Mouse (Mus musculus): ENCODE measurements around the gene Ints11. TPM values are rescaled to one million over a fixed set of nuclear protein-coding genes. Genes with fewer than 3 reads are reported as not detected.

Gene Ints11
- polyA plus RNA-seq, 1 experiment from 2014 or later = 70.1 TPM

DNA sequence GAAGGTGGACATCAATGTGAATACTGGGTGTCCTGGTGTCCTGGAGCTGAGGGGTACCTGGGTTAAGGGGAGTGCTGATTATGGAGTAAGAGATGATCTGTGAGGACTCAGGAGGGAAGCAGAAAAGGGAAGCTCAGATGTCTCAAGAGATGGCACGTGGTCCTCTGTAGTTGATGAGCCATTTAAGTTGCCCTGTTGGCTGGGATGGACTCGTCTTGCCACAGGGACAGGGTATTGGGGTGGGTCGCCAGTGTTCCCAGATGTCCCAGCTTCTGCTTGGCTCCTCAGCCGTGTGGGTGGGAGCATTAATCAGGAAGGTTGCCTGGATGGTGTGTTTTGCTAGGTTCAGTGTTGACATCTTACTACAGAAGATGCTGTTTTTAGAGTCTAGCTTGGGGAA is 36.1 kb upstream of the Ints11 start:
- Histone ChIP-seq H3K4me3 (ENCODE audit: low read depth, low read length) (no peak overlapping the region), H3K4me2 (replicated peaks; ENCODE audit: low read depth, low read length) (no peak overlapping the region), H3K9ac (replicated peaks; ENCODE audit: low read depth, low read length) (no peak overlapping the region), H3K27me3 (ENCODE audit: control insufficient read depth, insufficient read depth, low read length) (no peaks in the 10 kb centered on the region), H3K9me3 (ENCODE audit: control insufficient read depth, low read depth, low read length) (no peaks in the 10 kb centered on the region), H3K4me1 (ENCODE audit: control insufficient read depth, insufficient read depth, low read length) (peaks cover 29% of the 10 kb centered on the region), H3K27ac (ENCODE audit: low read length) (no peak overlapping the region), H3K36me3 (ENCODE audit: control insufficient read depth, insufficient read depth, low read length) (peaks cover 5% of the 10 kb centered on the region)
- 85% methylated on average over 4 of the region's 4 CpGs for WGBS
- ATAC-seq (ENCODE audit: insufficient number of reproducible peaks, insufficient read depth, low FRiP score, low read depth) = no peak

DNA sequence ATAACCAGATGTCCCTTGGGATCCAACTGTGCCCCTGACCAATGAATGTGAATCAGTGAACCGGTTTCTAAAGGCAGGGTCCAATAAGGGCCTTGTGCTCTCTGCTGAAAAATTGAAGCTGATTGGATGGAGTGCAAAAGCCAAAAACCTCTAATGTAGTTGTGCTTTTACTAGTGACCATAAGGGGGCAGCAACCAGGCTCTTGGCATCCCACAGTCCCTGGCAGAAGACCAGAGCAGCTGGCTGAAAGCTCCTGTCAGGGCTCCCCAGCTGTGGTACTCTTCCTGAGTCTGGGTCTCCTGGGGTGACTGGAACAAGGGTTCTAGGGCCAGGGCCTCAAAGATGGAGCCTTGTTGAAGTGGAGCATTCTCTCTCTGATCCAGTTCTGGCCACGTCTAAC is 35.5 kb upstream of the Ints11 start:
- no peaks in the 10 kb centered on the region for H3K27me3 ChIP-seq (ENCODE audit: control insufficient read depth, insufficient read depth, low read length)
- no peak overlapping the region for H3K4me3 ChIP-seq (ENCODE audit: low read depth, low read length)
- H3K4me1 ChIP-seq (ENCODE audit: control insufficient read depth, insufficient read depth, low read length) = peaks cover 31% of the 10 kb centered on the region
- no peak overlapping the region for H3K4me2 ChIP-seq (replicated peaks; ENCODE audit: low read depth, low read length)
- peaks cover 5% of the 10 kb centered on the region for H3K36me3 ChIP-seq (ENCODE audit: control insufficient read depth, insufficient read depth, low read length)
- peak overlapping the region; percentile 12 for H3K27ac ChIP-seq (ENCODE audit: low read length)
- H3K9me3 ChIP-seq (ENCODE audit: control insufficient read depth, low read depth, low read length) = no peaks in the 10 kb centered on the region
- H3K9ac ChIP-seq (replicated peaks; ENCODE audit: low read depth, low read length) = no peak overlapping the region
- no peak for ATAC-seq (ENCODE audit: insufficient number of reproducible peaks, insufficient read depth, low FRiP score, low read depth)
- WGBS = 23% methylated on average over 2 of the region's 2 CpGs

DNA sequence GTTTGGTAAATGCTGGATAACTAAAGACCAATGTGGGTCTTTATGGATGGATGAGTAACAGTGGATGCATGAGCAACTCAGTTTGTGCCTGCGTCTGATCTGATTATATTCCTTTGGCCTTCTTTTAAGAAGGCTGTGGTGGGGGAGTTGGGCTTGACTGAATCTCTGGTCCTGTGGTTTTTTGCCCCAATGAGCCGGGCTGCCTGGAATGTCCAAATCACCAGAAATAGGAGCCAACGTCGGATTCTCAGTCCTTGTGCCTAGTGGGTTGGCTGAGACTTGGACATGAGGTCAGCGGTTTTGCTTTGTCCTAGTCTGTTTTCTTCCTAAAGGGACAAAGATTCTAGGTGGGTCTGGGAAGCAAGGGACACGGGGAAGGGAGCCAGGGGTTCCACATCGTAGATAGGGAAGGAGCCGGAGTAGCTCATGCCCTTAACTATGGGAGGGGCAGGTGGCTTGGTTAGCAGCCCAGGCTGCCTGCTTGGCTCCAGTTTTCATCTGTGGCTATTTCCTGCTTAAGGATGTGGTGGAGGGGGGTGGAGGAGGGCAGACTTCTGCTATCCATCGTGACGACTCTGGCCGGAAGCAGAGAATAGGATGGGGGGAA is 31.8 kb upstream of the Ints11 start:
- Histone ChIP-seq H3K9me3 (ENCODE audit: control insufficient read depth, low read depth, low read length) (no peaks in the 10 kb centered on the region), H3K4me1 (ENCODE audit: control insufficient read depth, insufficient read depth, low read length) (peaks cover 46% of the 10 kb centered on the region), H3K4me3 (ENCODE audit: low read depth, low read length) (no peak overlapping the region), H3K36me3 (ENCODE audit: control insufficient read depth, insufficient read depth, low read length) (peaks cover 7% of the 10 kb centered on the region), H3K4me2 (replicated peaks; ENCODE audit: low read depth, low read length) (no peak overlapping the region; the same call in 1 of the 2 replicates), H3K9ac (replicated peaks; ENCODE audit: low read depth, low read length) (no peak overlapping the region), H3K27ac (ENCODE audit: low read length) (peak overlapping the region; percentile 85), H3K27me3 (ENCODE audit: control insufficient read depth, insufficient read depth, low read length) (no peaks in the 10 kb centered on the region)
- WGBS = 68% methylated on average over 11 of the region's 11 CpGs
- ATAC-seq (ENCODE audit: insufficient number of reproducible peaks, insufficient read depth, low FRiP score, low read depth) = no peak

DNA sequence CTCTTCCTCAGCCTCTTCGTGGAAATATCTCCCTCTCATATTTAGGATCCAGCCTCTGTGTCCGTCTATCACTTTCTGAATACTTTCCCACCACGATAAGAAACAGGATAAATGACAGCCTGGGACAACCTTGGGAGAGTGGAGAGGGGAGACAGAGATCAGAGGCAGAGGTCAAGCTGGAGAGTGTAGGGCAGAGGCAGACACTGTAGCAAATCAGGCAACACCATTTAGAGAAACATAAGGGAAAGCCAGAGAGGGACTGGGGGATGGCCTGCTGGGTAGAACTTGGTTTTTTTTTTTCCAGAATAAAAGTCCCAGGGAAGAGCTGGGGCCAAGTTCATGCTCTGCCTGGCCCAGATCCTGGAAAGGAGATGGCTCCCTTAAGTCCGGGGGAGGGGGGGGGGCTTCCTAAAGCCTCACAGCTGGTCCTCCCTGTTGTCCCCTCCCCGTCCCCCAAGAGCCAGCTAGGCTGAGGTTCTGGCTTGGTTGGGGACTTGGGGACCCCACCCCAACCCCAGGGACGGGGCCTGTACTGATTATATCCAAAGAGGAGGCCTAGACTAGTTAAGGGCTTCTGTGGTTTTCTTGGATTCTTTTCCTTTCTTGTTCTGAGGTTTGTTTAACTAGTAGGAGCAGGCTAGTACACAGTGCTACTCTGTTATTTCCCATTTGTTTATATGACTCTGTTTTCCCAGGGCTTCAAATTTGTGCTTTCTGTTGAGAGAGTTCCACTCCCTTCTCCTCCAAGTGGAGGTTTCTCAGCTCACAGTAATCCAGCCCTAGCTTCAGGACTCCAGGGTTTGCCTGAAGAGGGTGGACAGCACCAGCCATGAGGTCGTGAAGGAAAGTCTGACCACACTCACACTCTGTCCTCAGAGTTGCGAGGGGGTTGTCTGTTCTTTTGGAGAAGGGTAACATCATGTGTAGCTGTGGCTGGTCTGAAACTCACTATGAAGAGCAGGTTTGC is 30.9 kb upstream of the Ints11 start:
- Histone ChIP-seq H3K4me3 (ENCODE audit: low read depth, low read length) (no peak overlapping the region), H3K9ac (replicated peaks; ENCODE audit: low read depth, low read length) (no peak overlapping the region), H3K27ac (ENCODE audit: low read length) (peak overlapping the region; percentile 85), H3K4me1 (ENCODE audit: control insufficient read depth, insufficient read depth, low read length) (peaks cover 37% of the 10 kb centered on the region), H3K36me3 (ENCODE audit: control insufficient read depth, insufficient read depth, low read length) (peaks cover 10% of the 10 kb centered on the region; the same call in 1 of the 2 replicates), H3K27me3 (ENCODE audit: control insufficient read depth, insufficient read depth, low read length) (no peaks in the 10 kb centered on the region), H3K9me3 (ENCODE audit: control insufficient read depth, low read depth, low read length) (no peaks in the 10 kb centered on the region), H3K4me2 (replicated peaks; ENCODE audit: low read depth, low read length) (no peak overlapping the region; the same call in 1 of the 2 replicates)
- 45% methylated on average over 8 of the region's 8 CpGs for WGBS
- ATAC-seq (ENCODE audit: insufficient number of reproducible peaks, insufficient read depth, low FRiP score, low read depth) = 0 out of 2 replicates have a peak, but pooled peaks have one; percentile 3

DNA sequence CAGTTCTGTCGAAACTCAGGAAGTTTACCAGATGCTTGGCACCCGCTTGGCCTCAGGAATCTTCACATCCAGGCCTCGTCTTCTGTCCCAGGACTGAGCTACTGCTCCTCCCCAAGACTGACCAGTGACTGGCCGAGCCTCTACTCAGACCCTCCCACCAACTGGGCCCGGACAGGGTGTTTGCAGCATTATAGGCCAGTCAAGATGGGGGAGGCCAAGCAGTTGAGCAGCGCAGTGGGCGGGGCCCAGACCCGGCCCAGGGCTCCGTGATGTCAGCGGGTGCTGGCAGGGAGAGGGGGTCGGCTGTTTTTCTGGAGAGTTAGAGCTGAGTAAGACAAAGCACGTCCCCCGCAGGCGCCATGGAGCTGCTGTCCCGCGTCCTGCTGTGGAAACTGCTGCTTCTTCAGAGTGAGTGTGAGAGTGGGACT is 29.8 kb upstream of the Ints11 start, which contains the start of gene Mxra8:
Gene Mxra8 (plus strand): TSS at position 198 of the 428 bp plus-strand sequence.
- H3K36me3 ChIP-seq (ENCODE audit: control insufficient read depth, insufficient read depth, low read length) = peaks cover 10% of the 10 kb centered on the region; the same call in 1 of the 2 replicates
- H3K9ac ChIP-seq (replicated peaks; ENCODE audit: low read depth, low read length) = peak within 1 kb of the TSS; percentile 47
- peak within 1 kb of the TSS; percentile 41 for H3K4me3 ChIP-seq (ENCODE audit: low read depth, low read length)
- H3K4me1 ChIP-seq (ENCODE audit: control insufficient read depth, insufficient read depth, low read length) = peaks cover 29% of the 10 kb centered on the region
- ATAC-seq (ENCODE audit: insufficient number of reproducible peaks, insufficient read depth, low FRiP score, low read depth) = peak; percentile 86
- H3K9me3 ChIP-seq (ENCODE audit: control insufficient read depth, low read depth, low read length) = no peaks in the 10 kb centered on the region
- no peaks in the 10 kb centered on the region for H3K27me3 ChIP-seq (ENCODE audit: control insufficient read depth, insufficient read depth, low read length)
- H3K4me2 ChIP-seq (replicated peaks; ENCODE audit: low read depth, low read length) = peak within 1 kb of the TSS; percentile 64
- H3K27ac ChIP-seq (ENCODE audit: low read length) = peak within 1 kb of the TSS; percentile 85
- 3% methylated on average over 16 of the region's 16 CpGs for WGBS

DNA sequence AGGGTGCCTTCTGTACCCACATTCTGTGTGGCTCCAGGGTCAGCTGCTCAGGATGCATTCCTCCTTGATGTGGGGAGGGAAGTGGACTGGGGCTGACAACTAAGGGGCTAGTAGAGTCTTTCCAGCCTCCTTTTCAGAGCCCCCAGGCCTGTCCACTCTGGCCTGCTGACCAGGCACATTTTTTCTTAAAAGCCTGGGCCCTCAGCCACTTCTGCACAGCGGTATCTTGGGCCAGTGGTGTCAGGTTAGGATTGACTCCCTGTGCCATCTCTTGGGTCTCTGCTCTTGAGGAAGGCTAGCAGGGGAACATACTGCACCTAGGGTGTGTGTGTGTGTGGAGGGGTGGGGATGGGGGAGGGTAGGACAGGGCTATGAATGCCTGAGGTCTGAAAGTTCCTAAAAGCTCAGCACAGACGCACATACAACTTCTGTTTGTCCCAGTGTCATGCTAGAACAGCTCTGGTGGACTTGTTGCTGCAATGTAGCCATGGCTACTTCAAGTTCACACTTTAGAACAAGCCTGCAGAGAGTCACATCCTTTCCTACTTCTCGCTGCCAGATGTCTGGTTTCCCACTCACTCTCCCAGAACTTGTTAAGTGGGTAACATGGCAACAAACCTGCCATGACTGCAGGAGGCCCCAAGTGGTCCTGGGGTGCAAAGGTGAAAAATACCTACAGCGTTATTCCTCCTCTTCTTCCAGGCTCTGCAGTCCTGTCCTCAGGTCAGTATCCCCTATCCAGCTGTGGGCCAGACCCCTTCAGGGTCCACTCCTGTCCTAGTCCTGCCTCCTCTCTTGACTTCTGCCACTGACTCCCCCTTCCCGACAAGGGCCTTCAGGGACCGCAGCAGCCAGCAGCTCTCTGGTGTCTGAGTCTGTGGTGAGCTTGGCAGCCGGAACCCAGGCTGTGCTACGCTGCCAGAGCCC is 29.0 kb upstream of the Ints11 start:
- Histone ChIP-seq H3K9ac (replicated peaks; ENCODE audit: low read depth, low read length) (peak overlapping the region; percentile 47), H3K27me3 (ENCODE audit: control insufficient read depth, insufficient read depth, low read length) (no peaks in the 10 kb centered on the region), H3K36me3 (ENCODE audit: control insufficient read depth, insufficient read depth, low read length) (peaks cover 10% of the 10 kb centered on the region; the same call in 1 of the 2 replicates), H3K4me1 (ENCODE audit: control insufficient read depth, insufficient read depth, low read length) (peaks cover 29% of the 10 kb centered on the region), H3K27ac (ENCODE audit: low read length) (peak overlapping the region; percentile 85), H3K4me3 (ENCODE audit: low read depth, low read length) (peak overlapping the region; percentile 41), H3K9me3 (ENCODE audit: control insufficient read depth, low read depth, low read length) (no peaks in the 10 kb centered on the region), H3K4me2 (replicated peaks; ENCODE audit: low read depth, low read length) (peak overlapping the region; percentile 64)
- 7% methylated on average over 8 of the region's 8 CpGs for WGBS
- ATAC-seq (ENCODE audit: insufficient number of reproducible peaks, insufficient read depth, low FRiP score, low read depth) = peak; percentile 33; the same call in 1 of the 2 replicates

DNA sequence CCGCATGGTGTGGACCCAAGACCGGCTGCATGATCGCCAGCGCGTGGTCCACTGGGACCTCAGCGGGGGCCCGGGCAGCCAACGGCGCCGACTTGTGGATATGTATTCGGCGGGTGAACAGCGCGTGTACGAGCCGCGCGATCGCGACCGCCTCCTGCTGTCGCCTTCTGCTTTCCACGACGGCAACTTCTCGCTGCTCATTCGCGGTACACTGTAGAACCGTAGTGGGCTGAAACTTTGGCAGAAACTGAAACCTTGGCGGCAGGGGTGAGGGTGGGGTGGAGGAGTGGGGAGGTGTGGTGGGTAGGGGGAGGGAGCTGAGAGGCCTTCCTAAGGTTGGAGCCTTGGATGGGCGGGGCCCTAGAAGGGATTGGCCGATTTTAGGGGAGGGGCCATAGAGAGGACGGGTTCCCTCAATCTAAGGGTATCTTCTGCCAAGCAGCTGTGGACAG is 28.3 kb upstream of the Ints11 start:
- Histone ChIP-seq H3K4me3 (ENCODE audit: low read depth, low read length) (peak overlapping the region; percentile 41), H3K27me3 (ENCODE audit: control insufficient read depth, insufficient read depth, low read length) (no peaks in the 10 kb centered on the region), H3K4me2 (replicated peaks; ENCODE audit: low read depth, low read length) (peak overlapping the region; percentile 64), H3K9me3 (ENCODE audit: control insufficient read depth, low read depth, low read length) (no peaks in the 10 kb centered on the region), H3K36me3 (ENCODE audit: control insufficient read depth, insufficient read depth, low read length) (peaks cover 10% of the 10 kb centered on the region; the same call in 1 of the 2 replicates), H3K27ac (ENCODE audit: low read length) (peak overlapping the region; percentile 85; the same call in 1 of the 2 replicates), H3K9ac (replicated peaks; ENCODE audit: low read depth, low read length) (peak overlapping the region; percentile 47; the same call in 1 of the 2 replicates), H3K4me1 (ENCODE audit: control insufficient read depth, insufficient read depth, low read length) (peaks cover 29% of the 10 kb centered on the region)
- WGBS = under 1% methylated on average over 32 of the region's 32 CpGs
- ATAC-seq (ENCODE audit: insufficient number of reproducible peaks, insufficient read depth, low FRiP score, low read depth) = peak; percentile 56

Data from stomach, embryonic 14.5 days (tissue).